ENCODE assay signal across 8 mouse cellular contexts in the genomic region with DNA sequence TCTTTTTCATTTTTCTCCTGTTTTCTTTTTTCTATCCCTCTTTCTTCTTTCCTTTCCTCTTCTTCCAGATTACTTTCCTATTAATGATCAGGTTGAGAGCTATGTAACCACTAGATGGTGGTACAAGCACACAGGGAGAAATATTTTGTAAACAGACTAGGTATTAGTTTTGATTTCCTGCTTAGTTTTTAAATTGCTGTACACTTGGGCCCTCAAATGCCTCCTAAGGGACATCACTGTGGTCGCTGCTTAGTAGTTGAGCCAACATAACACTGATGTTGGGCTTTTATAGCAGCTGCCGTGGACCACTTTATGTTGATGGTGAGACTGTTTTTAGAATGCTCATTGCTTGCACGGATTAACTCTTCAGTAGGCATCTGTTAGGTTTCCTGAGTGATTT.
DNase-seq lines count a peak whose midpoint lies in the region; ATAC-seq and TF ChIP-seq lines count a peak whose summit lies in the region.

No protein-coding gene starts in this region.

- H3K4me1 ChIP-seq in cerebellum, adult 2 months (ENCODE audit: control insufficient read depth, insufficient read depth, low read length) = no peaks in the 10 kb centered on the region; the same call in 1 of the 2 replicates
- H3K4me1 ChIP-seq in intestine, embryonic 15.5 days (replicated peaks) = 0 out of 2 replicates have a peak, but pooled peaks cover 2% of the 10 kb centered on the region
- H3K4me1 ChIP-seq in neural tube, embryonic 14.5 days (ENCODE audit: control insufficient read depth, insufficient read depth, low read length) = peaks cover 5% of the 10 kb centered on the region; the same call in 1 of the 2 replicates

- 12% methylated on average over 3 of the region's 3 CpGs for WGBS in cerebellum, adult 2 months
- WGBS in intestine, embryonic 15.5 days = 27% methylated on average over 3 of the region's 3 CpGs
- WGBS in neural tube, embryonic 14.5 days = 22% methylated on average over 3 of the region's 3 CpGs

- H3K27me3 ChIP-seq in cerebellum, adult 2 months (ENCODE audit: control insufficient read depth, insufficient read depth, low read length) = no peaks in the 10 kb centered on the region
- no peaks in the 10 kb centered on the region for H3K27me3 ChIP-seq in intestine, embryonic 15.5 days (replicated peaks)
- H3K27me3 ChIP-seq in neural tube, embryonic 14.5 days (ENCODE audit: control insufficient read depth, insufficient read depth, low read length) = no peaks in the 10 kb centered on the region

- H3K27ac ChIP-seq in cerebellum, adult 2 months (ENCODE audit: insufficient read depth, low read length) = no peak overlapping the region
- H3K27ac ChIP-seq in intestine, embryonic 15.5 days = no peak overlapping the region
- H3K27ac ChIP-seq in neural tube, embryonic 14.5 days (ENCODE audit: low read depth, low read length) = no peak overlapping the region

- H3K4me2 ChIP-seq in intestine, embryonic 15.5 days (replicated peaks) = peak overlapping the region; percentile 17; the same call in 1 of the 2 replicates
- peak overlapping the region; percentile 25 for H3K4me2 ChIP-seq in neural tube, embryonic 14.5 days (ENCODE audit: low read depth, low read length)

- no peaks in the 10 kb centered on the region for H3K9me3 ChIP-seq in intestine, embryonic 15.5 days
- H3K9me3 ChIP-seq in neural tube, embryonic 14.5 days (ENCODE audit: control insufficient read depth, low read length) = no peaks in the 10 kb centered on the region

- TF ChIP-seq CTCF in cerebellum, adult 2 months (IDR thresholded peaks at IDR 0.05; ENCODE audit: borderline replicate concordance, insufficient read depth, low read depth, low read length) = peak; percentile 30; the same call in 1 of the 2 replicates

- TF ChIP-seq POLR2A in cerebellum, adult 2 months (IDR thresholded peaks at IDR 0.05; ENCODE audit: borderline replicate concordance, insufficient read depth, low read length) = no peak

- no peak overlapping the region for H3K9ac ChIP-seq in intestine, embryonic 15.5 days
- no peak overlapping the region for H3K9ac ChIP-seq in neural tube, embryonic 14.5 days (replicated peaks; ENCODE audit: low read depth, low read length)

- no peaks in the 10 kb centered on the region for H3K36me3 ChIP-seq in intestine, embryonic 15.5 days
- no peaks in the 10 kb centered on the region for H3K36me3 ChIP-seq in neural tube, embryonic 14.5 days (ENCODE audit: control insufficient read depth, insufficient read depth, low read length)

- DNase-seq in cerebellum, adult 2 months = peak; percentile 31 to 34
- DNase-seq in kidney, postnatal 4 days = peak; percentile 7 to 22
- DNase-seq in kidney, adult 18-20 months = no peak
- DNase-seq in T-cell, adult 2 months (ENCODE audit: low spot score) = peak; percentile 14
- DNase-seq in ovary, adult 18-20 months (ENCODE audit: low spot score) = no peak

- H3K4me3 ChIP-seq in cerebellum, adult 2 months (replicated peaks; ENCODE audit: insufficient read depth, low read depth, low read length) = peak overlapping the region; percentile 17
- no peak overlapping the region for H3K4me3 ChIP-seq in intestine, embryonic 15.5 days (replicated peaks)
- no peak overlapping the region for H3K4me3 ChIP-seq in neural tube, embryonic 14.5 days (ENCODE audit: low read depth, low read length)

- no peak; the same call in 1 of the 2 replicates for ATAC-seq in cerebellum, adult (ENCODE audit: insufficient number of reproducible peaks, low FRiP score, low TSS enrichment)
- no peak for ATAC-seq in intestine, embryonic 15.5 days
- ATAC-seq in neural tube, embryonic 14.5 days (ENCODE audit: low read depth) = peak; percentile 80

Comparison
In these comparisons a context has a peak if more than half of its experiments do, and no peak if none do; other contexts are left out.
1. DNase-seq: peak in cerebellum, adult 2 months (2 of 2), kidney, postnatal 4 days (2 of 2) and T-cell, adult 2 months (single experiment); none in kidney, adult 18-20 months (single experiment) and ovary, adult 18-20 months (single experiment).